Mouse (Mus musculus) limb, embryonic 14.5 days (tissue): ENCODE results near the gene Sertad1. TPM values are rescaled to one million over a fixed set of nuclear protein-coding genes. Genes with fewer than 3 reads are reported as not detected.
A peak's percentile ranks its signal among the peaks of the same experiment; 100 is the strongest.

Source experiments
- ATAC-seq: fragments of 200-750 bp; cut with Nextera tagmentation; 2 replicates; pipeline ENCODE4 v1.8.0; 2017; ENCODE audit warnings: low read depth, moderate number of reproducible peaks, moderate TSS enrichment; ENCODE audit not compliant: low FRiP score
- DNase-seq: peaks from one replicate; pipeline ENCODE4 v3.0.0-alpha.2; 2015; ENCODE audit warnings: low spot score
- H3K27ac ChIP-seq: fragments of 300-500 bp; sonication (generic); replicated peaks from 2 replicates; pipeline ENCODE4 v1.5.1; 2014; ENCODE audit warnings: low read depth, mild to moderate bottlenecking, low read length, moderate library complexity, mixed read lengths
- H3K27me3 ChIP-seq: fragments of 300-500 bp; sonication (generic); 2 replicates; pipeline ENCODE4 v1.6.1; 2014; ENCODE audit warnings: low read length, mixed read lengths; ENCODE audit not compliant: control insufficient read depth, insufficient read depth
- H3K36me3 ChIP-seq: fragments of 300-500 bp; sonication (generic); 2 replicates; pipeline ENCODE4 v1.6.1; 2014; ENCODE audit warnings: mild to moderate bottlenecking, low read length, moderate library complexity, mixed read lengths; ENCODE audit not compliant: control insufficient read depth, insufficient read depth
- H3K4me1 ChIP-seq: fragments of 300-500 bp; sonication (generic); 2 replicates; pipeline ENCODE4 v1.6.1; 2014; ENCODE audit warnings: antibody characterized with exemption, low read length, mixed read lengths; ENCODE audit not compliant: control insufficient read depth, insufficient read depth
- H3K4me2 ChIP-seq: fragments of 300-500 bp; sonication (generic); replicated peaks from 2 replicates; pipeline ENCODE4 v1.6.1; 2014; ENCODE audit warnings: low read depth, mild to moderate bottlenecking, low read length, moderate library complexity; ENCODE audit not compliant: severe bottlenecking
- H3K4me3 ChIP-seq: fragments of 300-500 bp; sonication (generic); replicated peaks from 2 replicates; pipeline ENCODE4 v1.5.1; 2014; ENCODE audit warnings: low read length
- H3K9ac ChIP-seq: fragments of 300-500 bp; sonication (generic); 2 replicates; pipeline ENCODE4 v1.6.1; 2014; ENCODE audit warnings: mild to moderate bottlenecking, low read depth, low read length, moderate library complexity; ENCODE audit not compliant: severe bottlenecking
- H3K9me3 ChIP-seq: fragments of 300-500 bp; sonication (generic); 2 replicates; pipeline ENCODE4 v1.6.1; 2016; ENCODE audit warnings: low read length; ENCODE audit not compliant: control insufficient read depth
- POLR2A ChIP-seq: fragments of 200-500 bp; IDR thresholded peaks from 2 replicates; pipeline ENCODE4 v1.8.0; 2012; ENCODE audit warnings: inconsistent platforms, mild to moderate bottlenecking, moderate library complexity, borderline replicate concordance; ENCODE audit not compliant: insufficient read depth, insufficient read length; ENCODE audit errors: extremely low read depth
- WGBS: fragments of 180-500 bp; shearing (Covaris S2); extraction: QIAGEN DNeasy Blood & Tissue Kit; methylation state at CpG from one replicate; pipeline ENCODE4 v1.1.7; 2014; 5-methylcytosine and 5-hydroxymethylcytosine counted together
- polyA plus RNA-seq, 2 experiments: library from polyadenylated mRNA; depleted of rRNA in 1 of 2; stranded (reverse) in 1 of 2; unstranded in 1 of 2; fragments of >200 nt; fragmentation: Nextera tagmentation in 1 of 2; extraction: Ambion mirVana in 1 of 2; gene quantifications; 2 replicates each; pipeline versions ENCODE4 v1.2.1 to v1.2.3; 2012 to 2014

Gene Sertad1
- polyA plus RNA-seq, 2 experiments, result 23.3 to 39.4 TPM

- no peak for TF ChIP-seq POLR2A
- H3K4me1 ChIP-seq, result 0 out of 2 replicates have a peak, but pooled peaks cover 7% of the 10 kb centered on the region
- ATAC-seq (no peak), DNase-seq (no peak)
- no peak overlapping the region for H3K9ac ChIP-seq
- 71% methylated on average over 1 of the region's 1 CpGs for WGBS
- H3K9me3 ChIP-seq, result no peaks in the 10 kb centered on the region
- peaks cover 18% of the 10 kb centered on the region for H3K36me3 ChIP-seq
- no peak overlapping the region for H3K4me2 ChIP-seq
- H3K27ac ChIP-seq, result no peak overlapping the region
- no peak overlapping the region for H3K4me3 ChIP-seq
- no peaks in the 10 kb centered on the region for H3K27me3 ChIP-seq
Measured at GRCm38 (mm10) chr7:27479750-27480149, 7.0 kb upstream of the Sertad1 start.

GRCm38 (mm10) chr7:27480506-27480905 lies 6.2 kb upstream of the Sertad1 start:
- H3K4me2 ChIP-seq, result peak overlapping the region; percentile 45; the same call in 1 of the 2 replicates
- ATAC-seq, result no peak
- 72% methylated on average over 3 of the region's 3 CpGs for WGBS
- no peaks in the 10 kb centered on the region for H3K27me3 ChIP-seq
- peaks cover 18% of the 10 kb centered on the region for H3K36me3 ChIP-seq
- H3K27ac ChIP-seq, result peak overlapping the region; percentile 77
- no peak for TF ChIP-seq POLR2A
- DNase-seq, result no peak
- H3K9ac ChIP-seq, result no peak overlapping the region
- no peak overlapping the region for H3K4me3 ChIP-seq
- no peaks in the 10 kb centered on the region for H3K9me3 ChIP-seq
- 0 out of 2 replicates have a peak, but pooled peaks cover 4% of the 10 kb centered on the region for H3K4me1 ChIP-seq

GRCm38 (mm10) chr7:27480927-27481626 lies 5.6 kb upstream of the Sertad1 start:
- DNase-seq, result no peak
- peak overlapping the region; percentile 36; the same call in 1 of the 2 replicates for H3K9ac ChIP-seq
- H3K27ac ChIP-seq, result peak overlapping the region; percentile 77
- peaks cover 4% of the 10 kb centered on the region; the same call in 1 of the 2 replicates for H3K4me1 ChIP-seq
- no peak for ATAC-seq
- peak overlapping the region; percentile 45 for H3K4me2 ChIP-seq
- no peaks in the 10 kb centered on the region for H3K9me3 ChIP-seq
- WGBS, result 20% methylated on average over 8 of the region's 11 CpGs
- no peaks in the 10 kb centered on the region for H3K27me3 ChIP-seq
- peak overlapping the region; percentile 22 for H3K4me3 ChIP-seq
- peaks cover 16% of the 10 kb centered on the region for H3K36me3 ChIP-seq
- no peak for TF ChIP-seq POLR2A

- DNase-seq, result peak; percentile 85
- Histone ChIP-seq H3K9ac (peak overlapping the region; percentile 36), H3K4me2 (peak overlapping the region; percentile 45), H3K4me3 (peak overlapping the region; percentile 22), H3K36me3 (peaks cover 11% of the 10 kb centered on the region; the same call in 1 of the 2 replicates), H3K9me3 (no peaks in the 10 kb centered on the region), H3K27ac (peak overlapping the region; percentile 77), H3K27me3 (no peaks in the 10 kb centered on the region), H3K4me1 (peaks cover 7% of the 10 kb centered on the region; the same call in 1 of the 2 replicates)
- WGBS, result 0% methylated on average over 4 of the region's 12 CpGs
- peak; percentile 91 for ATAC-seq
- TF ChIP-seq POLR2A, result no peak
Measured at GRCm38 (mm10) chr7:27481627-27481969, 5.1 kb upstream of the Sertad1 start.

GRCm38 (mm10) chr7:27483860-27484259 lies 2.9 kb upstream of the Sertad1 start:
- H3K36me3 ChIP-seq, result no peaks in the 10 kb centered on the region
- no peak for TF ChIP-seq POLR2A
- H3K4me1 ChIP-seq, result peaks cover 10% of the 10 kb centered on the region
- DNase-seq (no peak), ATAC-seq (no peak)
- H3K27me3 ChIP-seq, result no peaks in the 10 kb centered on the region
- H3K9me3 ChIP-seq, result no peaks in the 10 kb centered on the region
- no peak overlapping the region for H3K4me3 ChIP-seq
- 89% methylated on average over 4 of the region's 4 CpGs for WGBS
- no peak overlapping the region for H3K4me2 ChIP-seq
- no peak overlapping the region for H3K9ac ChIP-seq
- H3K27ac ChIP-seq, result no peak overlapping the region
